Mouse (Mus musculus) c-Kit-positive CD71-negative TER-119-negative erythroid progenitor cells, embryonic 14.5 days (primary cell): ENCODE data around the gene Olfr938.

ENCODE experiments used
- DNase-seq: peaks from one replicate; pipeline ENCODE4 v3.0.0-alpha.2; 2013; ENCODE audit warnings: low read depth

The Olfr938 gene

GRCm38 (mm10) chr9:39078787-39079186, at the start of gene Olfr938:
Olfr938 (minus strand) TSS chr9:39078887.
- DNase-seq = no peak

GRCm38 (mm10) chr9:39127831-39128230, 49.1 kb upstream of the Olfr938 start, which contains the start of gene Olfr27:
Olfr27 (plus strand) TSS chr9:39128131.
- no peak for DNase-seq

GRCm38 (mm10) chr9:39127326-39127725, 48.6 kb upstream of the Olfr938 start:
- DNase-seq = no peak

- no peak for DNase-seq
Measured at GRCm38 (mm10) chr9:39064851-39065250, 13.8 kb downstream of the Olfr938 start, which contains the start of gene Olfr937. Olfr937 (minus strand) TSS chr9:39064951.
